In genomic region chr5:136965686-136966085, GRCm38 (mm10) we compare ENCODE assay signal across 9 mouse cellular contexts. TPM values are rescaled to one million over a fixed set of nuclear protein-coding genes. Genes with fewer than 3 reads are reported as not detected.
DNase-seq lines count a peak whose midpoint lies in the region; ATAC-seq lines count a peak whose summit lies in the region.
"Had no signal": no experiment of that assay in that cellular context is flagged by ENCODE, and none has a peak within 500 bp of the region (broad histone marks: within the 10 kb centered on the region; RNA-seq: fewer than 3 reads in every experiment).

No protein-coding gene starts in this region.

- H3K9ac ChIP-seq in hindbrain, embryonic 11.5 days (ENCODE audit: low read depth, low read length) = no peak overlapping the region
- no peak overlapping the region for H3K9ac ChIP-seq in hindbrain, embryonic 12.5 days
- peak overlapping the region; percentile 42; the same call in 1 of the 2 replicates for H3K9ac ChIP-seq in liver, embryonic 16.5 days (ENCODE audit: low read depth, low read length)
- H3K9ac ChIP-seq: embryonic facial prominence, embryonic 13.5 days had no signal

- H3K4me1 ChIP-seq in hindbrain, embryonic 11.5 days (replicated peaks; ENCODE audit: control insufficient read depth, insufficient read depth, low read length) = peaks cover 7% of the 10 kb centered on the region
- H3K4me1 ChIP-seq in hindbrain, embryonic 12.5 days = peaks cover 18% of the 10 kb centered on the region
- H3K4me1 ChIP-seq in embryonic facial prominence, embryonic 10.5 days = peaks cover 30% of the 10 kb centered on the region
- H3K4me1 ChIP-seq in liver, embryonic 16.5 days (ENCODE audit: control insufficient read depth, low read depth, low read length) = peaks cover 48% of the 10 kb centered on the region

- H3K27ac ChIP-seq in hindbrain, embryonic 11.5 days (ENCODE audit: low read depth, low read length) = 0 out of 2 replicates have a peak overlapping the region, but pooled peaks have one; percentile 27
- no peak overlapping the region for H3K27ac ChIP-seq in hindbrain, embryonic 12.5 days
- peak overlapping the region; percentile 61; the same call in 1 of the 2 replicates for H3K27ac ChIP-seq in embryonic facial prominence, embryonic 10.5 days (replicated peaks)
- H3K27ac ChIP-seq in liver, embryonic 16.5 days (ENCODE audit: low read length) = peak overlapping the region; percentile 83

- no peak overlapping the region for H3K4me3 ChIP-seq in hindbrain, embryonic 11.5 days (ENCODE audit: low read depth, low read length)
- no peak overlapping the region for H3K4me3 ChIP-seq in hindbrain, embryonic 12.5 days
- H3K4me3 ChIP-seq in embryonic facial prominence, embryonic 10.5 days = no peak overlapping the region
- no peak overlapping the region for H3K4me3 ChIP-seq in liver, embryonic 16.5 days (ENCODE audit: low read depth, low read length)
- H3K4me3 ChIP-seq: embryonic facial prominence, embryonic 13.5 days had no signal

- DNase-seq in hindbrain, embryonic 11.5 days (ENCODE audit: low spot score) = no peak
- no peak for DNase-seq in embryonic facial prominence, embryonic 10.5 days (ENCODE audit: low spot score)
- peak; percentile 69 for DNase-seq in kidney, adult 9 months
- DNase-seq in retina, postnatal 1 day = no peak
- DNase-seq in yolk sac, embryonic 10.5 days (ENCODE audit: low spot score) = no peak
- DNase-seq: thymus, adult 18-20 months had no signal

- no peaks in the 10 kb centered on the region for H3K27me3 ChIP-seq in hindbrain, embryonic 11.5 days (ENCODE audit: control insufficient read depth, insufficient read depth, low read length)
- H3K27me3 ChIP-seq in hindbrain, embryonic 12.5 days = no peaks in the 10 kb centered on the region
- no peaks in the 10 kb centered on the region for H3K27me3 ChIP-seq in embryonic facial prominence, embryonic 10.5 days (replicated peaks; ENCODE audit: low read depth, poor library complexity, severe bottlenecking)
- no peaks in the 10 kb centered on the region for H3K27me3 ChIP-seq in liver, embryonic 16.5 days (ENCODE audit: control insufficient read depth, insufficient read depth, low read depth, low read length)
- H3K27me3 ChIP-seq: embryonic facial prominence, embryonic 13.5 days had no signal

- 93% methylated on average over 8 of the region's 8 CpGs for WGBS in hindbrain, embryonic 11.5 days
- WGBS in hindbrain, embryonic 12.5 days = 94% methylated on average over 7 of the region's 8 CpGs
- WGBS in embryonic facial prominence, embryonic 10.5 days = 95% methylated on average over 8 of the region's 8 CpGs
- WGBS in liver, embryonic 16.5 days (ENCODE audit: insufficient replicate concordance) = 67% methylated on average over 7 of the region's 8 CpGs

- H3K36me3 ChIP-seq in hindbrain, embryonic 11.5 days (ENCODE audit: control insufficient read depth, insufficient read depth, low read length) = peaks cover 5% of the 10 kb centered on the region; the same call in 1 of the 2 replicates
- peaks cover 48% of the 10 kb centered on the region for H3K36me3 ChIP-seq in hindbrain, embryonic 12.5 days
- peaks cover 65% of the 10 kb centered on the region for H3K36me3 ChIP-seq in embryonic facial prominence, embryonic 10.5 days (replicated peaks)
- peaks cover 6% of the 10 kb centered on the region for H3K36me3 ChIP-seq in liver, embryonic 16.5 days (ENCODE audit: control insufficient read depth, insufficient read depth)

- no peak overlapping the region for H3K4me2 ChIP-seq in hindbrain, embryonic 11.5 days (replicated peaks; ENCODE audit: low read depth, low read length)
- H3K4me2 ChIP-seq in hindbrain, embryonic 12.5 days (replicated peaks) = no peak overlapping the region
- H3K4me2 ChIP-seq in liver, embryonic 16.5 days (ENCODE audit: low read depth, low read length) = peak overlapping the region; percentile 41
- H3K4me2 ChIP-seq: embryonic facial prominence, embryonic 13.5 days had no signal

- H3K9me3 ChIP-seq in hindbrain, embryonic 11.5 days (ENCODE audit: control insufficient read depth, low read length) = no peaks in the 10 kb centered on the region
- H3K9me3 ChIP-seq in hindbrain, embryonic 12.5 days (replicated peaks) = no peaks in the 10 kb centered on the region
- H3K9me3 ChIP-seq in embryonic facial prominence, embryonic 10.5 days = no peaks in the 10 kb centered on the region
- no peaks in the 10 kb centered on the region for H3K9me3 ChIP-seq in liver, embryonic 16.5 days (replicated peaks; ENCODE audit: control insufficient read depth, low read length)
- H3K9me3 ChIP-seq: embryonic facial prominence, embryonic 13.5 days had no signal

- no peak for ATAC-seq in hindbrain, embryonic 11.5 days (ENCODE audit: low FRiP score)
- no peak for ATAC-seq in hindbrain, embryonic 12.5 days (ENCODE audit: low FRiP score)
- ATAC-seq in liver, embryonic 16.5 days (ENCODE audit: low read depth) = peak; percentile 8

RNA-seq across cellular contexts. Expression of gene Cldn15, which starts 0.7 kb away (rescaled TPM):
- polyA plus RNA-seq in hindbrain, embryonic 11.5 days (2014; fragmentation: Nextera tagmentation; extraction: Ambion mirVana) = 0.32 TPM in 1 of 2 replicates, not detected in the other
- polyA plus RNA-seq in hindbrain, embryonic 12.5 days (2016; fragmentation: Nextera tagmentation; extraction: Ambion mirVana) = 0.25 and 0.28 TPM in 2 replicates
- 0.10 and 0.29 TPM in 2 replicates for polyA plus RNA-seq in embryonic facial prominence, embryonic 10.5 days (2016; fragmentation: Nextera tagmentation; extraction: Ambion mirVana)
- 7.5 and 7.9 TPM in 2 replicates for polyA plus RNA-seq in liver, embryonic 16.5 days (2015; fragmentation: Nextera tagmentation; extraction: Ambion mirVana)

RNA-seq across cellular contexts. Expression of gene Fis1, which starts 12.6 kb away (rescaled TPM):
- polyA plus RNA-seq in hindbrain, embryonic 11.5 days (2014; fragmentation: Nextera tagmentation; extraction: Ambion mirVana) = 340 and 348 TPM in 2 replicates
- polyA plus RNA-seq in hindbrain, embryonic 12.5 days (2016; fragmentation: Nextera tagmentation; extraction: Ambion mirVana) = 294 and 324 TPM in 2 replicates
- 267 and 272 TPM in 2 replicates for polyA plus RNA-seq in embryonic facial prominence, embryonic 10.5 days (2016; fragmentation: Nextera tagmentation; extraction: Ambion mirVana)
- 172 and 179 TPM in 2 replicates for polyA plus RNA-seq in liver, embryonic 16.5 days (2015; fragmentation: Nextera tagmentation; extraction: Ambion mirVana)

RNA-seq across cellular contexts. Expression of gene Plod3, which starts 21.1 kb away (rescaled TPM):
- polyA plus RNA-seq in hindbrain, embryonic 11.5 days (2014; fragmentation: Nextera tagmentation; extraction: Ambion mirVana) = 26.0 and 32.4 TPM in 2 replicates
- polyA plus RNA-seq in hindbrain, embryonic 12.5 days (2016; fragmentation: Nextera tagmentation; extraction: Ambion mirVana) = 43.3 and 44.7 TPM in 2 replicates
- polyA plus RNA-seq in embryonic facial prominence, embryonic 10.5 days (2016; fragmentation: Nextera tagmentation; extraction: Ambion mirVana) = 42.6 and 44.6 TPM in 2 replicates
- 12.2 and 12.9 TPM in 2 replicates for polyA plus RNA-seq in liver, embryonic 16.5 days (2015; fragmentation: Nextera tagmentation; extraction: Ambion mirVana)

RNA-seq across cellular contexts. Expression of gene Znhit1, which starts 22.1 kb away (rescaled TPM):
- 92.8 and 106 TPM in 2 replicates for polyA plus RNA-seq in hindbrain, embryonic 11.5 days (2014; fragmentation: Nextera tagmentation; extraction: Ambion mirVana)
- 101 and 103 TPM in 2 replicates for polyA plus RNA-seq in hindbrain, embryonic 12.5 days (2016; fragmentation: Nextera tagmentation; extraction: Ambion mirVana)
- 106 and 117 TPM in 2 replicates for polyA plus RNA-seq in embryonic facial prominence, embryonic 10.5 days (2016; fragmentation: Nextera tagmentation; extraction: Ambion mirVana)
- 51.3 and 52.2 TPM in 2 replicates for polyA plus RNA-seq in liver, embryonic 16.5 days (2015; fragmentation: Nextera tagmentation; extraction: Ambion mirVana)

RNA-seq across cellular contexts. Expression of gene Ift22, which starts 57.7 kb away (rescaled TPM):
- 119 TPM in 2 replicates for polyA plus RNA-seq in hindbrain, embryonic 11.5 days (2014; fragmentation: Nextera tagmentation; extraction: Ambion mirVana)
- 94.9 and 106 TPM in 2 replicates for polyA plus RNA-seq in hindbrain, embryonic 12.5 days (2016; fragmentation: Nextera tagmentation; extraction: Ambion mirVana)
- polyA plus RNA-seq in embryonic facial prominence, embryonic 10.5 days (2016; fragmentation: Nextera tagmentation; extraction: Ambion mirVana) = 77.9 and 86.1 TPM in 2 replicates
- polyA plus RNA-seq in liver, embryonic 16.5 days (2015; fragmentation: Nextera tagmentation; extraction: Ambion mirVana) = 7.6 and 8.4 TPM in 2 replicates
